Mouse (Mus musculus) liver, adult 2 months (tissue): ENCODE data around the gene 2810408A11Rik.

Experiments
- CTCF ChIP-seq: fragments of 200-500 bp; IDR thresholded peaks from 2 replicates; pipeline ENCODE4 v1.5.1; 2011; ENCODE audit warnings: low read depth, low read length, control low read depth
- POLR2A ChIP-seq: fragments of 200-500 bp; IDR thresholded peaks from 2 replicates; pipeline ENCODE4 v1.6.1; 2011; ENCODE audit warnings: low read length, control low read depth; ENCODE audit not compliant: insufficient read depth; ENCODE audit errors: extremely low read depth

DNA sequence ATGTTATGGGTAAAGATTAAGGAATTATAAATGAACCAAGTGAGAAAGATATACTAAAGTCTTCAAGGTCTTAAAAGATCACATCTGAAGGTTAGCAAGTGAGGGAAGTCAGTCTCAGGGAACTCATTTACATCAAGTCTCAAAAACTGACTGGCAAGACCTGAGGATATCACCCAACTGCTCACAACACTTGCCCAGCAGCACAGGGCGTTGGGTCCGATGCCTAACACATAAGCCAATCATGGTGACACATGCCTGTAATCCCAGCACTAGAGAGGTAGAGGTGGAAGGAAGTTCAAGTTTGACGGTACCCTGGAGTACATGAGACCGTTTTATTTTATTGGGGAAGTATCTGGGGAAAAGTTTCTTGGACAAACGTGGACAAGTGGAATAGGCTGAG, 17.3 kb upstream of the 2810408A11Rik start:
- no peak for TF ChIP-seq CTCF
- TF ChIP-seq POLR2A = no peak
